Mouse (Mus musculus) E14TG2a.4 (cell line): Measurements from ENCODE around the gene Pik3ip1.

Experiments used
- CTCF ChIP-seq: conservative IDR thresholded peaks from 2 replicates; pipeline ENCODE4 v1.5.1; 2014; ENCODE audit warnings: low read length
- NANOG ChIP-seq: IDR thresholded peaks from 2 replicates; pipeline ENCODE4 v1.6.1; 2014; ENCODE audit warnings: borderline replicate concordance, low read length, mixed read lengths
- POU5F1 ChIP-seq: IDR thresholded peaks from 2 replicates; pipeline ENCODE4 v1.6.1; 2014; ENCODE audit warnings: low read length, borderline replicate concordance

GRCm38 (mm10) chr11:3362854-3363253 is 32.7 kb downstream of the Pik3ip1 start:
- TF ChIP-seq CTCF (no peak), POU5F1 (no peak), NANOG (no peak)
